Mouse (Mus musculus): ENCODE data around the gene Relt.
"Not testable (repeated sequence)": the region's sequence is repeated elsewhere in the genome, so short reads cannot be mapped to it uniquely, and the experiment has no call there.

DNA sequence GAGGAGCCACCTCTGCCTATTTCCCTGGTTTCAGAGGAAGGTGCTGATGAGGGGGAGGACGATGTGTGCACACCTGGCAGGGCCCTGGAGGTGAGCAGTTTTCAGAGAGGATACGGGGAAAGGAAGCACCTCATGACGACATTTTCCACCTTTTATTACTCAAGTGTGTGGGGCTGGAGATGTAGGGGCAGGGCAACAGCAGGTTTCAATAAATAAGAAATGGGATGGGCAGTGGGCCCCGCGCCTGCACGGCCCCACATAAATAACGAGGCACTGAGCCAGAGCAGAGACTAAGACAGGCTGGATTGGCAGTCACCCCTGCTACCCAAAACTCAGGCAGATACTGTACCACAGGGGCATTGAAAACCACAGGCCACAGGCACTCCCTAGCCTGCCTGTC is 17.2 kb downstream of the Relt start:
- not testable (repeated sequence) for TF ChIP-seq POLR2A (IDR thresholded peaks at IDR 0.05; ENCODE audit: low read depth, low read length); CTCF (IDR thresholded peaks at IDR 0.05; ENCODE audit: borderline replicate concordance, insufficient read depth, low read length)
